Mouse (Mus musculus) limb, embryonic 11.5 days (tissue): ENCODE results near the gene Maml3. TPM values are rescaled to one million over a fixed set of nuclear protein-coding genes. Genes with fewer than 3 reads are reported as not detected.

Experiments
- ATAC-seq: fragments of 200-750 bp; cut with Nextera tagmentation; 2 replicates; pipeline ENCODE4 v1.8.0; 2017; ENCODE audit warnings: low read depth; ENCODE audit not compliant: insufficient number of reproducible peaks, low FRiP score, low TSS enrichment
- DNase-seq: peaks from one replicate; pipeline ENCODE4 v3.0.0-alpha.2; 2015; ENCODE audit warnings: low spot score
- H3K27ac ChIP-seq: fragments of 300-500 bp; sonication (generic); replicated peaks from 2 replicates; pipeline ENCODE4 v1.5.1; 2014; ENCODE audit warnings: low read depth, mild to moderate bottlenecking, low read length
- H3K27me3 ChIP-seq: fragments of 300-500 bp; sonication (generic); 2 replicates; pipeline ENCODE4 v1.6.1; 2014; ENCODE audit warnings: mild to moderate bottlenecking, low read length, mixed read lengths; ENCODE audit not compliant: control insufficient read depth, insufficient read depth
- H3K36me3 ChIP-seq: fragments of 300-500 bp; sonication (generic); 2 replicates; pipeline ENCODE4 v1.6.1; 2014; ENCODE audit warnings: mild to moderate bottlenecking, low read length, moderate library complexity, mixed read lengths; ENCODE audit not compliant: control insufficient read depth, insufficient read depth
- H3K4me1 ChIP-seq: fragments of 300-500 bp; sonication (generic); 2 replicates; pipeline ENCODE4 v1.6.1; 2014; ENCODE audit warnings: low read length, mixed read lengths; ENCODE audit not compliant: control insufficient read depth, insufficient read depth
- H3K4me2 ChIP-seq: fragments of 300-500 bp; sonication (generic); 2 replicates; pipeline ENCODE4 v1.6.1; 2014; ENCODE audit warnings: low read depth, mild to moderate bottlenecking, moderate library complexity; ENCODE audit not compliant: severe bottlenecking
- H3K4me3 ChIP-seq: fragments of 300-500 bp; sonication (generic); 2 replicates; pipeline ENCODE4 v1.5.1; 2014; ENCODE audit warnings: low read depth, low read length
- H3K9ac ChIP-seq: fragments of 300-500 bp; sonication (generic); 2 replicates; pipeline ENCODE4 v1.6.1; 2014; ENCODE audit warnings: mild to moderate bottlenecking, low read length
- H3K9me3 ChIP-seq: fragments of 300-500 bp; sonication (generic); 2 replicates; pipeline ENCODE4 v1.6.1; 2016; ENCODE audit warnings: low read length; ENCODE audit not compliant: control insufficient read depth
- WGBS: fragments of 180-500 bp; shearing (Covaris S2); extraction: QIAGEN DNeasy Blood & Tissue Kit; methylation state at CpG from one replicate; pipeline ENCODE4 v1.1.7; 2014; 5-methylcytosine and 5-hydroxymethylcytosine counted together
- polyA plus RNA-seq: library from polyadenylated mRNA; unstranded; fragments of >200 nt; fragmentation: Nextera tagmentation; extraction: Ambion mirVana; gene quantifications from 2 replicates; pipeline ENCODE4 v1.2.1, GENCODE M21; 2014

Maml3 gene
- polyA plus RNA-seq, 1 experiment from 2014 or later = 4.3 TPM

DNA sequence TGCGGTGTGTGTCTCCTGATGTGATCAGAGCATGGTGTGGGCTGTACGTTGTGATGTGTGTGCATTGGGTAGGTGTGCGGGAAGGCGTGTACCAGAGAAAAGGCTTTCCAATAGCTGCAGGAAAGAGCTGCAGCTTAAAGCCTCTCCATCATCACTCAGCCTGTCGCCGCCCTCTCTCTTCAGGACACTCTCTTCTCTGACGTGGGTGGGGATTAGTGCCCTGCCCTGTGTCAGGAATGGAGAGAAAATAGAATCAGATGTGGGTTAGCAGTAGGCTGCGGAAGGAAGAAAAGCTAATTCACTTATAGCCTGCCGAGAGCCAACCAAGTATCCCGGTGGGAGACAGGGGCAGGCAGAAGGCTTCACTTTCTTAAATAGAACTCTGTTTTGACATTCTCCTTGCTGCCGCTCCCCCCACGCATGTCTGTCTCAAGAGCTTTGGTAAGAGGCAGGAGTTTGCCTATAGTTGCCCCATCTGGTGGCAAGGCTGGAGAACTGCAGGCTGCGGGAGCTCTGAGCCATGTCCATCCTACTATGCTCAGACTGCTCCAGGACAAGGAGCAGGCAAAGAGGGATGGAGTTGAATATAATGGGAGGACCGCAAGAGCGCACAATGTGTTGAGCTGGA lies 456.7 kb downstream of the Maml3 start:
- no peak for ATAC-seq
- peak; percentile 86 for DNase-seq
- no peak overlapping the region for H3K27ac ChIP-seq
- no peak overlapping the region for H3K4me3 ChIP-seq
- H3K9ac ChIP-seq = no peak overlapping the region
- peaks cover 9% of the 10 kb centered on the region; the same call in 1 of the 2 replicates for H3K4me1 ChIP-seq
- 42% methylated on average over 15 of the region's 15 CpGs for WGBS
- H3K36me3 ChIP-seq = no peaks in the 10 kb centered on the region
- H3K9me3 ChIP-seq = no peaks in the 10 kb centered on the region
- H3K27me3 ChIP-seq = no peaks in the 10 kb centered on the region
- H3K4me2 ChIP-seq = no peak overlapping the region

DNA sequence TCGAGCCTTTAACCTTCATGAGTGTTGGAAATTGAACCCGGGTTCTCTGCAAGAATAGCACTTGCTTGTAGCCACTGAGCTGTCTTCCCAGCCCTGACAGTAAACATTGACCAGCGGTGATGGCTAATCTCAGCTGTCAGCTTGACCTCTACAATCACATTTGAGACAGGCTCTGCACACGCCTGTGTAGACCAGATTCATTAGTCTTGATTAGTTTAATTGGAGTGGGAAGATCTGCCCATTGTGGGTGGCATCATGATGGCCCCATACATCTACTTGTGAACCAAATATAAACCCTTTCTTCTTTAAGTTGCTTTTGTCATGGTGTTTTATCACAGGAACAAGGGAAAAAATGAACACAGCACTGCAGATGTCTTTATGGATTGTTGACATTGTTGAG lies 457.5 kb downstream of the Maml3 start:
- H3K36me3 ChIP-seq = no peaks in the 10 kb centered on the region
- H3K4me1 ChIP-seq = 0 out of 2 replicates have a peak, but pooled peaks cover 1% of the 10 kb centered on the region
- H3K27me3 ChIP-seq = no peaks in the 10 kb centered on the region
- 76% methylated on average over 4 of the region's 4 CpGs for WGBS
- no peak overlapping the region for H3K4me2 ChIP-seq
- DNase-seq (no peak), ATAC-seq (no peak)
- H3K4me3 ChIP-seq = no peak overlapping the region
- H3K27ac ChIP-seq = no peak overlapping the region
- no peaks in the 10 kb centered on the region for H3K9me3 ChIP-seq
- no peak overlapping the region for H3K9ac ChIP-seq

DNA sequence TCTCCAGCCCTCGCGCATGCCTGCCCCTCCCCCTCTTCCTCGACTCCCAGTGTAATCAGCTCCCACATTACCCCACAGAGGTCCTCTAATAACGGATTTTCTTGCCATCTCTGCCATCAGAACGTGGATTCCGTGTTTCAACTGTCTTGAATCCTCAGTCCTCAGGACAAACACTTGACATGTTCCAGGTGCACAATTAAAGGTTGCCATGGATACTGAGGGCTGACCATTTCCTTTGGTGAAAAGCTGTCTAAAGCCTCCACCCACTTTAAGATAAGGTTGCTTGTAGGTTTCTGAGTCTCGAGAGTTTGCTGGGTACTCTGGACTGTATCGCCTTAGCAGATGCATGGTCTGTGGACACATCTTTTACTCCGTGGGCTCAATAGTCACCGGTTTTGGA lies 458.6 kb downstream of the Maml3 start:
- Histone ChIP-seq H3K9me3 (no peaks in the 10 kb centered on the region), H3K27ac (no peak overlapping the region), H3K9ac (no peak overlapping the region), H3K4me3 (no peak overlapping the region), H3K27me3 (no peaks in the 10 kb centered on the region), H3K4me1 (no peaks in the 10 kb centered on the region), H3K4me2 (no peak overlapping the region), H3K36me3 (no peaks in the 10 kb centered on the region)
- no peak for DNase-seq
- WGBS = 56% methylated on average over 10 of the region's 10 CpGs
- ATAC-seq = no peak

DNA sequence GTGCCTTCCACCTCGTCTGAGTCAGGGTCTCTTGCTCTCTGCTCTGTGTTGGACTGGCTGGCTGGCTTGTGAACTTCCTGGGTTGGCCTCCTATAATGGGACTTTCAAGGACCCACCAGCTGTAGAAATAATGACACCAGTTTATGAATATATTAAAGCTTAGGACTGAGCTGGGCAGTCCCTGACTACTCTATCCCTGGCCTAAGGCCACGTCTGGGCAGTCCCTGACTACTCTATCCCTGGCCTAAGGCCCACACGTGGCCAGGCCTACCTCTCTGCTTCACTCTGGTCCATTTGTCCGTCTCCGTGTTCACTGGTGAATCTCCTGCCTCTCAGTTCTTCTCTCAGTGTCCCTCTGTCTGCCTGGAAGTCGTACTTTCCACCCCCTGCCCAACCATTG lies 459.4 kb downstream of the Maml3 start:
- Histone ChIP-seq H3K9me3 (no peaks in the 10 kb centered on the region), H3K27me3 (no peaks in the 10 kb centered on the region), H3K9ac (no peak overlapping the region), H3K36me3 (no peaks in the 10 kb centered on the region), H3K4me3 (no peak overlapping the region), H3K4me1 (no peaks in the 10 kb centered on the region), H3K27ac (no peak overlapping the region), H3K4me2 (no peak overlapping the region)
- DNase-seq (no peak), ATAC-seq (no peak)
- WGBS = 85% methylated on average over 6 of the region's 6 CpGs

DNA sequence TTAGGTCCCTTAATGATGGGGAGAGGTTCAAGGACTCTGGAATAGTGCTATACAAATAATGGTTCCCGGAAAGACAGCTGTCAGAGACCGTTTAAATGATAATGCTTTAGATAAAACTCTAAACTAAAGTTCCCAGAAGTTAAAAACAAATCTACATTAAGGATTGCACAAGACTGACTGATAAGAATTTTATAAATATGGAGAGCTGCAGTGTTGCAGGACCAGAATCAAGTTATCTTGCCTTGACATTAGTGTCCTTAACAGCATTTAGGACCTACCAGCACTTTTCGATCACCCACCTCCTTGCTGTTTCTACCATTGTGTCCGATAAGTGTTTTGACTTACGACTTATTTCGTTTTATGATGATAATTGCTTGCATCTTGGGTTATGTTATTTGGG lies 466.6 kb downstream of the Maml3 start:
- H3K4me1 ChIP-seq = no peaks in the 10 kb centered on the region
- H3K27ac ChIP-seq = no peak overlapping the region
- DNase-seq (no peak), ATAC-seq (no peak)
- H3K27me3 ChIP-seq = no peaks in the 10 kb centered on the region
- no peaks in the 10 kb centered on the region for H3K9me3 ChIP-seq
- H3K4me2 ChIP-seq = no peak overlapping the region
- no peak overlapping the region for H3K4me3 ChIP-seq
- H3K36me3 ChIP-seq = no peaks in the 10 kb centered on the region
- H3K9ac ChIP-seq = no peak overlapping the region
- WGBS = 91% methylated on average over 6 of the region's 6 CpGs

DNA sequence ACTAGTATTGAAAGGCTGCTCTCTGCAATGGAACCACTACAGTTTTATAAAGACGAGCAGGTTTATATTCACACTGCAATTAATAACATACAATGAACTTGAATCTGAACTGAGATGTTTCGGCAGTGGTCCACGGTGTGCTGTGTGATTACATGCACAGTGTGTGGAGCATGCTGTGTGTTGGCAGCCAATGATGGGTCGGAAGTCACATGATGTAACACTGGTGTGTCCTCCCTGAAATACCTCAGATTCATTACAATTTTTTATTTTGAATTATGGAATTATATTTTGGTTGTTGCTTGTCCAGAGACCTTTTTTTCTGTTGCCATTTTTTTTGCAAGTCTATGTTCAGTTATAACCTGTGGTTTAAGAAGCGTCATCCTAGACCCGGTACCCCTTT lies 467.6 kb downstream of the Maml3 start:
- no peak for ATAC-seq
- H3K9me3 ChIP-seq = no peaks in the 10 kb centered on the region
- no peak for DNase-seq
- H3K9ac ChIP-seq = no peak overlapping the region
- WGBS = 94% methylated on average over 6 of the region's 6 CpGs
- H3K27me3 ChIP-seq = no peaks in the 10 kb centered on the region
- H3K27ac ChIP-seq = no peak overlapping the region
- no peaks in the 10 kb centered on the region for H3K4me1 ChIP-seq
- H3K4me3 ChIP-seq = no peak overlapping the region
- no peaks in the 10 kb centered on the region for H3K36me3 ChIP-seq
- no peak overlapping the region for H3K4me2 ChIP-seq

DNA sequence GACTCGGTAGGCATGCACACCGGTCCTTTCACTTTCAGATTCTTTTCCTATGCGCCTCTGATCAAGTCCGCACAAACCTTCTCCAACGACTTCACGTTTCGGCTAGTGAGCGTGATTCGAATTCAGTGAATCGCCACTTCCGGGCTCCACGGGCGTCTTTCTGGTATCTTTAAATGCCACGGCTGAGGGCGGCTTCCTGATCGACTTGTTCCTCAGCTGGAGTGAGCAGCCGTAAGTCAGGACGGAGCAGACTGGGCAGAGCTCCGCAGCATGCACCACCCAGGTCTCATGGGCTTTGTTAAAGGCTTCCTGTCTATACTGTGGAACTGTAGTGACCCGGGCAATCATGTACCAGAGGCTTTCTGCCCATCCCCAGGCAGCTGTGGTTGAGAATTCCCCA lies 468.2 kb downstream of the Maml3 start:
- no peak for ATAC-seq

DNA sequence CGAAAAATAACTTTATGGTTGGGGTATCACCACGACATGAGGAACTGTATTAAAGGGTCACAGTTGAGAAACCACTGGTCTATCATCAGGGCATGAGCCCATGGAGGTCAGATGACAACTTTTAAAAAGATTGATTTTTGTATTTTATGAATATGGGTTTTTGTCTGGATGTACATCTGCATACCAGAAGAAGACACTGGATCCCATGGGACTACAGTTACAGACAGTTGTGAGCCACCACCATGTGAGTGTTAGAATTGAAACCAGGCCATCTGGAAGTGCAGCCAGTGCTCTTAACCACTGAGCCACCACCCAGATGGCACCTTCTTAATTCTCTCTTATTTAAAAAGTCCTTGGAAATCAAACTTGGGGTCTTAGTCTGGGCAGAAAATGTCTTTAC lies 468.9 kb downstream of the Maml3 start:
- Histone ChIP-seq H3K27me3 (no peaks in the 10 kb centered on the region), H3K36me3 (no peaks in the 10 kb centered on the region), H3K4me1 (no peaks in the 10 kb centered on the region), H3K9ac (no peak overlapping the region), H3K27ac (no peak overlapping the region), H3K4me3 (no peak overlapping the region), H3K4me2 (no peak overlapping the region), H3K9me3 (no peaks in the 10 kb centered on the region)
- DNase-seq = no peak
- WGBS = 88% methylated on average over 2 of the region's 2 CpGs
- no peak for ATAC-seq

More for the DNA sequence above, 468.2 kb downstream of the Maml3 start:
- Histone ChIP-seq H3K27me3 (no peaks in the 10 kb centered on the region), H3K27ac (no peak overlapping the region), H3K9me3 (no peaks in the 10 kb centered on the region), H3K4me3 (no peak overlapping the region), H3K4me1 (no peaks in the 10 kb centered on the region), H3K4me2 (no peak overlapping the region), H3K9ac (no peak overlapping the region), H3K36me3 (no peaks in the 10 kb centered on the region)
- no peak for DNase-seq
- WGBS = 93% methylated on average over 20 of the region's 20 CpGs
